ENCODE assay signal across 26 mouse cellular contexts in genomic region chr13:92559429-92559828, GRCm38 (mm10). TPM values are rescaled to one million over a fixed set of nuclear protein-coding genes. Genes with fewer than 3 reads are reported as not detected.
DNase-seq lines count a peak whose midpoint lies in the region; ATAC-seq and TF ChIP-seq lines count a peak whose summit lies in the region.
"Had no signal": no experiment of that assay in that cellular context is flagged by ENCODE, and none has a peak within 500 bp of the region (broad histone marks: within the 10 kb centered on the region; RNA-seq: fewer than 3 reads in every experiment).

No protein-coding gene starts in this region.

- no peak for TF ChIP-seq POLR2A in brain, embryonic 14.5 days (IDR thresholded peaks at IDR 0.05; ENCODE audit: borderline replicate concordance, extremely low read depth, insufficient read depth, insufficient read length, poor library complexity, severe bottlenecking)

- no peak overlapping the region for H3K4me2 ChIP-seq in forebrain, embryonic 15.5 days (replicated peaks)
- no peak overlapping the region for H3K4me2 ChIP-seq in forebrain, embryonic 11.5 days (ENCODE audit: low read depth, low read length, severe bottlenecking)
- no peak overlapping the region for H3K4me2 ChIP-seq in hindbrain, embryonic 11.5 days (replicated peaks; ENCODE audit: low read depth, low read length)
- H3K4me2 ChIP-seq: embryonic facial prominence, embryonic 12.5 days; heart, embryonic 12.5 days; hindbrain, embryonic 12.5 days had no signal

- 76% methylated on average over 5 of the region's 5 CpGs for WGBS in forebrain, embryonic 15.5 days
- 84% methylated on average over 5 of the region's 5 CpGs for WGBS in forebrain, embryonic 11.5 days
- 72% methylated on average over 5 of the region's 5 CpGs for WGBS in hindbrain, embryonic 11.5 days

- H3K4me3 ChIP-seq in forebrain, embryonic 15.5 days, result no peak overlapping the region
- no peak overlapping the region for H3K4me3 ChIP-seq in forebrain, embryonic 11.5 days (ENCODE audit: low read depth, low read length)
- no peak overlapping the region for H3K4me3 ChIP-seq in hindbrain, embryonic 11.5 days (ENCODE audit: low read depth, low read length)
- H3K4me3 ChIP-seq: embryonic facial prominence, embryonic 12.5 days; gastrocnemius, adult 2 months; heart, embryonic 12.5 days; hindbrain, embryonic 12.5 days had no signal

- no peaks in the 10 kb centered on the region for H3K36me3 ChIP-seq in forebrain, embryonic 15.5 days
- H3K36me3 ChIP-seq in forebrain, embryonic 11.5 days (ENCODE audit: control insufficient read depth, insufficient read depth, low read length), result no peaks in the 10 kb centered on the region
- H3K36me3 ChIP-seq in hindbrain, embryonic 11.5 days (ENCODE audit: control insufficient read depth, insufficient read depth, low read length), result no peaks in the 10 kb centered on the region
- H3K36me3 ChIP-seq: embryonic facial prominence, embryonic 12.5 days; heart, embryonic 12.5 days; hindbrain, embryonic 12.5 days had no signal

- TF ChIP-seq CTCF in brain, embryonic 14.5 days (IDR thresholded peaks at IDR 0.05; ENCODE audit: borderline replicate concordance, extremely low read depth, insufficient read depth, insufficient read length), result no peak

- no peaks in the 10 kb centered on the region for H3K4me1 ChIP-seq in forebrain, embryonic 15.5 days
- H3K4me1 ChIP-seq in forebrain, embryonic 11.5 days (replicated peaks; ENCODE audit: control insufficient read depth, insufficient read depth, low read length), result no peaks in the 10 kb centered on the region
- H3K4me1 ChIP-seq in hindbrain, embryonic 11.5 days (replicated peaks; ENCODE audit: control insufficient read depth, insufficient read depth, low read length), result 0 out of 2 replicates have a peak, but pooled peaks cover 4% of the 10 kb centered on the region

- DNase-seq in forebrain, embryonic 11.5 days (ENCODE audit: low spot score), result no peak
- DNase-seq in layer of hippocampus, adult 18-20 months (ENCODE audit: low spot score in 2 of 2), result peak; percentile 27 to 68
- no peak for DNase-seq in layer of hippocampus, postnatal 10 days (ENCODE audit: low spot score in 2 of 2)
- peak; percentile 48 for DNase-seq in brain, adult 2 months (ENCODE audit: low read depth, low spot score)
- peak; percentile 45 for DNase-seq in brain, embryonic 14.5 days (ENCODE audit: low read depth)
- no peak for DNase-seq in hindbrain, embryonic 11.5 days (ENCODE audit: low spot score)
- DNase-seq: adrenal gland, adult 8-10 months; adrenal gland, postnatal 36 days; cerebellum, adult 11-12 months; cerebellum, adult 9-11 months; embryo, embryonic 11 days; gastrocnemius, adult 2 months; gastrocnemius, postnatal 25 days; heart, postnatal 36 days; kidney, adult 11 months had no signal

- no peaks in the 10 kb centered on the region for H3K9me3 ChIP-seq in forebrain, embryonic 15.5 days
- H3K9me3 ChIP-seq in forebrain, embryonic 11.5 days (ENCODE audit: control insufficient read depth, low read length), result no peaks in the 10 kb centered on the region
- no peaks in the 10 kb centered on the region for H3K9me3 ChIP-seq in hindbrain, embryonic 11.5 days (ENCODE audit: control insufficient read depth, low read length)
- H3K9me3 ChIP-seq: embryonic facial prominence, embryonic 12.5 days; heart, embryonic 12.5 days; hindbrain, embryonic 12.5 days had no signal

- H3K27me3 ChIP-seq in forebrain, embryonic 15.5 days, result no peaks in the 10 kb centered on the region
- H3K27me3 ChIP-seq in forebrain, embryonic 11.5 days (ENCODE audit: control insufficient read depth, insufficient read depth, low read length), result no peaks in the 10 kb centered on the region
- no peaks in the 10 kb centered on the region for H3K27me3 ChIP-seq in hindbrain, embryonic 11.5 days (ENCODE audit: control insufficient read depth, insufficient read depth, low read length)
- H3K27me3 ChIP-seq: embryonic facial prominence, embryonic 12.5 days; heart, embryonic 12.5 days; hindbrain, embryonic 12.5 days had no signal

- ATAC-seq in forebrain, embryonic 15.5 days (replicated peaks), result no peak
- ATAC-seq in forebrain, embryonic 11.5 days (replicated peaks; ENCODE audit: low FRiP score), result no peak
- no peak for ATAC-seq in activated CD4-positive, CD25-positive, alpha-beta regulatory T cell, adult 4 months
- no peak for ATAC-seq in hindbrain, embryonic 11.5 days (ENCODE audit: low FRiP score)
- ATAC-seq: hindbrain, embryonic 16.5 days; inflammation-experienced regulatory T-cells, adult 6 months had no signal

- H3K9ac ChIP-seq in forebrain, embryonic 15.5 days (replicated peaks), result no peak overlapping the region
- H3K9ac ChIP-seq in forebrain, embryonic 11.5 days (ENCODE audit: low read length), result no peak overlapping the region
- H3K9ac ChIP-seq in hindbrain, embryonic 11.5 days (ENCODE audit: low read depth, low read length), result no peak overlapping the region
- H3K9ac ChIP-seq: embryonic facial prominence, embryonic 12.5 days; heart, embryonic 12.5 days; hindbrain, embryonic 12.5 days had no signal

- H3K27ac ChIP-seq in forebrain, embryonic 15.5 days (replicated peaks), result peak overlapping the region; percentile 38; the same call in 1 of the 2 replicates
- H3K27ac ChIP-seq in forebrain, embryonic 11.5 days (ENCODE audit: low read depth, low read length), result no peak overlapping the region
- H3K27ac ChIP-seq in hindbrain, embryonic 11.5 days (ENCODE audit: low read depth, low read length), result no peak overlapping the region
- H3K27ac ChIP-seq: embryonic facial prominence, embryonic 12.5 days; gastrocnemius, adult 2 months; hindbrain, embryonic 12.5 days had no signal

RNA-seq across cellular contexts. Expression of gene Spz1, which starts 16.5 kb away (rescaled TPM):
- not detected in 2 replicates for polyA plus RNA-seq in forebrain, embryonic 15.5 days (2015; fragmentation: Nextera tagmentation; extraction: Ambion mirVana)
- not detected in 2 replicates for polyA plus RNA-seq in forebrain, embryonic 11.5 days (2014; fragmentation: Nextera tagmentation; extraction: Ambion mirVana)
- total RNA-seq in layer of hippocampus, adult 18-20 months (2021), result not detected
- not detected for total RNA-seq in layer of hippocampus, postnatal 10 days (2021)
- polyA plus RNA-seq in brain, embryonic 14.5 days (2012; rRNA removed), result not detected in 2 replicates
- polyA plus RNA-seq in activated CD4-positive, CD25-positive, alpha-beta regulatory T cell, adult 4 months (2017; shearing (Covaris generic)), result not detected
- polyA plus RNA-seq in hindbrain, embryonic 11.5 days (2014; fragmentation: Nextera tagmentation; extraction: Ambion mirVana), result not detected in 2 replicates
- total RNA-seq: adrenal gland, adult 8-10 months; adrenal gland, postnatal 36 days; common myeloid progenitor, adult 5-6 weeks; gastrocnemius, adult 2 months; gastrocnemius, postnatal 25 days; granulocyte monocyte progenitor cell, adult 5-6 weeks; heart, adult 8-10 months; heart, postnatal 36 days had no signal
- polyA plus RNA-seq: embryonic facial prominence, embryonic 12.5 days; heart, embryonic 12.5 days; heart, embryonic 16.5 days; hindbrain, embryonic 12.5 days; hindbrain, embryonic 16.5 days; inflammation-experienced regulatory T-cells, adult 6 months had no signal

RNA-seq across cellular contexts. Expression of gene Zfyve16, which starts 28.8 kb away (rescaled TPM):
- 10.9 and 11.5 TPM in 2 replicates for polyA plus RNA-seq in forebrain, embryonic 15.5 days (2015; fragmentation: Nextera tagmentation; extraction: Ambion mirVana)
- 12.1 and 13.0 TPM in 2 replicates for polyA plus RNA-seq in forebrain, embryonic 11.5 days (2014; fragmentation: Nextera tagmentation; extraction: Ambion mirVana)
- total RNA-seq in layer of hippocampus, adult 18-20 months (2021), result 10 to 100 TPM; 15.1 to 15.6 TPM
- total RNA-seq in layer of hippocampus, postnatal 10 days (2021), result 10 to 100 TPM; 24.9 to 29.5 TPM
- 16.2 and 18.6 TPM in 2 replicates for polyA plus RNA-seq in brain, embryonic 14.5 days (2012; rRNA removed)
- polyA plus RNA-seq in activated CD4-positive, CD25-positive, alpha-beta regulatory T cell, adult 4 months (2017; shearing (Covaris generic)), result 10 to 100 TPM in 1 of 2 experiments, 1 to 10 TPM in 1; 9.7 to 10.1 TPM
- 10.6 and 15.5 TPM in 2 replicates for polyA plus RNA-seq in hindbrain, embryonic 11.5 days (2014; fragmentation: Nextera tagmentation; extraction: Ambion mirVana)

RNA-seq across cellular contexts. Expression of gene Serinc5, which starts 51.5 kb away (rescaled TPM):
- 22.5 and 23.1 TPM in 2 replicates for polyA plus RNA-seq in forebrain, embryonic 15.5 days (2015; fragmentation: Nextera tagmentation; extraction: Ambion mirVana)
- polyA plus RNA-seq in forebrain, embryonic 11.5 days (2014; fragmentation: Nextera tagmentation; extraction: Ambion mirVana), result 6.6 and 7.7 TPM in 2 replicates
- total RNA-seq in layer of hippocampus, adult 18-20 months (2021), result 10 to 100 TPM; 59.0 to 61.1 TPM
- total RNA-seq in layer of hippocampus, postnatal 10 days (2021), result 10 to 100 TPM; 62.1 to 63.3 TPM
- polyA plus RNA-seq in brain, embryonic 14.5 days (2012; rRNA removed), result 31.7 and 34.8 TPM in 2 replicates
- 10 to 100 TPM in 1 of 2 experiments, 1 to 10 TPM in 1; 9.2 to 10.6 TPM for polyA plus RNA-seq in activated CD4-positive, CD25-positive, alpha-beta regulatory T cell, adult 4 months (2017; shearing (Covaris generic))
- polyA plus RNA-seq in hindbrain, embryonic 11.5 days (2014; fragmentation: Nextera tagmentation; extraction: Ambion mirVana), result 10.4 and 13.8 TPM in 2 replicates

Comparison
In these comparisons a context has a peak if more than half of its experiments do, and no peak if none do; other contexts are left out.
1. DNase-seq: peak in layer of hippocampus, adult 18-20 months (2 of 2), brain, adult 2 months (single experiment) and brain, embryonic 14.5 days (single experiment); none in forebrain, embryonic 11.5 days (single experiment), layer of hippocampus, postnatal 10 days (0 of 2) and hindbrain, embryonic 11.5 days (single experiment).